Mouse (Mus musculus): ENCODE results near the gene Gal.

DNA sequence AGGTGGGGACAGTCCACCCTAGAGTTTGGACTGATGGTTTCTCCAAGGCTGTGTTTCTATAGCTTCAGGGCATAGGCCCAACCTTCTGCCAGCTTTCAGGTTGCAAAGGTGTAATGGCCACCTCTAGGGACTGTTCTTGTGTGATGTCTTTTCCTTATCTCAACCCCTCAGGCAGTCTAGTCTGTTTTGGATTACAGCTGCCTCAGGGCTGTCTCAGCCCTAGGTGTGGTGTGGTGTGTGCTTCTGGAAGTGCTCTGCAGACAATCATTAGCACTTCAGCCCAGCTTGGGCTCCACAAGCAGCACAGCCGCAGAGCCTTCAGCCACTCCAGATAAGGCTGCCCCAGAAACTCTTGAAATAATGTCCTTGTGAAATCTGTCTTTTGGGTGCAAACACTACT, 22.0 kb downstream of the Gal start:
- TF ChIP-seq CTCF (IDR thresholded peaks at IDR 0.05; ENCODE audit: borderline replicate concordance, extremely low read depth, insufficient read depth, insufficient read length) (no peak), POLR2A (IDR thresholded peaks at IDR 0.05; ENCODE audit: borderline replicate concordance, extremely low read depth, insufficient read depth, insufficient read length, poor library complexity, severe bottlenecking) (no peak)
